Mouse (Mus musculus) inflammation-experienced regulatory T-cells, adult 6 months (primary cell): Measurements from ENCODE around the gene Pqlc3. TPM values are rescaled to one million over a fixed set of nuclear protein-coding genes. Genes with fewer than 3 reads are reported as not detected.
"Not testable (repeated sequence)": the region's sequence is repeated elsewhere in the genome, so short reads cannot be mapped to it uniquely, and the experiment has no call there.

Source experiments
- ATAC-seq: one replicate; pipeline ENCODE4 v1.8.0; 2017
- polyA plus RNA-seq, 3 experiments: library from polyadenylated mRNA; unstranded; fragments of 100-300 nt; shearing (Covaris generic); gene quantifications; one replicate each; pipeline ENCODE4 v1.2.1; 2017

Gene Pqlc3
- 100 to 1,000 TPM in 1 of 3 experiments, 10 to 100 TPM in 2; 57.2 to 116 (median 62.2) TPM for polyA plus RNA-seq

DNA sequence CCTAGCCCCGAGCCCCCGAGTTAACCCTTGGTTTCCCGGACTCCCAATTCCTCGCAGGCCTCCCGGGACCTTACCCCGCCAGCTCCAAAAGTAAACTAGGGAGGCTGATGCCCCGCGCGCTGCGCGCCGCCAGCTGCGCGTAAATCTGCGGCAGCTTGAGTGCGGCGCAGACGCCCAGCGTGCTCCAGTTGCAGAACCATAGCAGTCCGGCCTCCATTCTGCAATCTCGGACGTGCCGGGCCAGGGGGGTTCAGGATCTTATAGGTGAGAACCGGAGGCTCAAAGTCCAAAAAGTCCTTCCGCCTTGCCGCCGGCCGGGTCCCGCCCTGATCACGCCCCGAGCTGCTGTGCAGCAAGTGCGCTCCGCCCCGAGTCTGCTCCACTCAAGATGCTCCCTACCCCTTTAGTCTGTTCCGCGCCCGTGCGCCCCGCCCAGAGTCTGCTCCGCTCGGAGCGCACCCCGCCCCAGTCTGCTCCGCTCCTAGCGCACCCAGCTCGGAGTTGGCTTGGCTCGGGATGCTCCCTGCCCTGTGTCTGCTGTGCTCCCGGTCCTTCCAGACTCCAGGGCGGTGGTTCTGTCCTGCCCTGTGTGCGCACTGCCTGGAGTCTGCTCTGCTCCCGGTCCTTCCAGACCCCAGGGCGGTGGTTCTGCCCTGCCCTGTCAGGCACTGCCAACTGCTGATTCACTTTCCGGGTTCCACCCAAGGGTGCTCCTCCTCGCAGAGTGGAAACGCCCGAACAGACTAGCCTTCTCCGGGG lies at the start of gene Pqlc3:
TSS of gene Pqlc3 (minus strand) at position 670 of the 759 bp plus-strand sequence.
- peak; percentile 99 for ATAC-seq

GRCm38 (mm10) chr12:17049796-17050195 lies 49.6 kb upstream of the Pqlc3 start:
- ATAC-seq: no peak

GRCm38 (mm10) chr12:17048979-17049612 lies 48.9 kb upstream of the Pqlc3 start:
- no peak for ATAC-seq

DNA sequence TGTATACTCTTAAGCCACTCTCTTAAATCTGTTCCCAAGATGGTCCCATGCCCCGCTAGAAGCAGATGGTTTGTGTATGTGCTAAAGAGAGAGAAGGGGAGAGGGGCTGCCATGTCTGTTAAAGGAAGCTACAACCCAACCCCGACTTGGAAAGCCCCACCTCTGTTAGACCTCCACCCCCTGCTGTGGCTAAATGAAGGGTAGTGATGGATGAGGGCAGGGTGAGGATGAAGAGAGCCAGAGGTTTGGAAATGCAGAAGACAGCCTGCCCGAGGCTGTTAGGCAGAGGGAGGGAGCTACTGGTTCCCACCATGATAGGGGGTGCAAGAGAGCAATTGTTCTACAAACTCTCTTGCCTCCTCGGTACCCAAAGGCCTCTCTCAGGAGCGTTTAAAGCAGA lies 43.1 kb upstream of the Pqlc3 start:
- ATAC-seq: no peak

DNA sequence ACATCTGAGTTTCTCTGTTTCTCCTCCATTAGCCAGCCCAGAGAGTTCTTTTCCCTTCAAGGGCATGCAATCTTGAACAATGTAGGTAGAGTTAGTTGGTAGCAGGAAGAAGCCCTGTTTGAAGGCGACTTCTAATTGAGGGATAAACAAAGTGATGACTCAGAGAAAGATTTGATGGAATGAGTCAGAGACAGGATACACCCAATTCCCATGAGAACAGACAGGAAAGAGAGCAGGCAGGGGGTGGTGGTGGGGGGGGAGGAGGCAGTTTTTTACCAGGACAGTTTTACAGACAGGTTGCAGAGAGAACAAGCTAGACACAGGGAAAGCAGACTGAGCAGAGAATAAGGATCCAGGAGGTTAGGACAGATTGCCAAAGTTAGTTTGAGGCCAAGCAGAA lies 40.4 kb upstream of the Pqlc3 start:
- ATAC-seq: no peak

GRCm38 (mm10) chr12:17039415-17039814 lies 39.2 kb upstream of the Pqlc3 start:
- ATAC-seq: no peak

GRCm38 (mm10) chr12:17038246-17038645 lies 38.0 kb upstream of the Pqlc3 start:
- no peak for ATAC-seq

- no peak for ATAC-seq
Measured at GRCm38 (mm10) chr12:17037053-17037610, 36.9 kb upstream of the Pqlc3 start.

GRCm38 (mm10) chr12:17036532-17036931 lies 36.3 kb upstream of the Pqlc3 start:
- ATAC-seq: no peak

GRCm38 (mm10) chr12:17035128-17035527 lies 34.9 kb upstream of the Pqlc3 start:
- no peak for ATAC-seq

DNA sequence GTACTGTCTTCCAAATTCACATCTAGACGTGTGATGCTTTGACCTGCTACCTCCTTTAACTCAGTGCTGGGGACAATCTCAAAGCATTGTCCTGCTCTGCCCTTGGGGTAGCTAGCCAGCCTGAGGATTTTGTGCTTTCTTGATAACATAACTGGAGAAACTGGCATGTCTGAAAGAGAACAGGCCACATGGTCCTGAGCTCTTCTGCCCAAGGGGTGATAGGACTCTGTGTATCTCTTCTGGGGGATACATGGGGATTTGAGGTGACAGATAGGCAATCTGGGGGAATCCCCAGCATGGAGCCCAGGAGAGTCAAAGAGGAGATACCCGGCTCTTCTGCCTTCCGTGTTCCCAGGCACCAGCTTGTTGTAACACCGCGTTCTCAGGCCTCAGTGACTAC lies 34.5 kb upstream of the Pqlc3 start:
- no peak for ATAC-seq

DNA sequence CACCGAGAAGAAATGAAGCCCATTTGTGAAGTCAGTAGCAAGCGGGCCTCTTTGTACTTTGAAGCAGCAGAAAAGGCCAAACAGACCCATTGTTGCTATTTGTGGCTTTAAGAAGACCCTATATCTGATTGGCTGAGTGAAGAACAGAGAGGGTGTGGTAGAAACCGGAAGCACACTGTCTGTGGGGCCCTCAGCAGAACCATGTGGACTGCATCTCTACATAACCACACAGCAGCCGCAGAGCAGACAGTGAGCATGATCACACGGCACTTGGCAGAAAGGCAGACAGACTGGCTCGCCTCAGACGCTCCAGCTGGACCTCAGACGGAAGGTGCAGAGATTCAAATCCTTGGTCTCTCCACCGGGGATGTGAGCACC lies 33.2 kb upstream of the Pqlc3 start:
- ATAC-seq: peak; percentile 76

GRCm38 (mm10) chr12:17032694-17033463 lies 32.7 kb upstream of the Pqlc3 start:
- ATAC-seq: peak; percentile 83

- no peak for ATAC-seq
Measured at GRCm38 (mm10) chr12:17024554-17025110, 24.4 kb upstream of the Pqlc3 start.

- ATAC-seq: peak; percentile 33
Measured at GRCm38 (mm10) chr12:17022145-17022544, 21.9 kb upstream of the Pqlc3 start.

- not testable (repeated sequence) for ATAC-seq
Measured at GRCm38 (mm10) chr12:17021125-17021524, 20.9 kb upstream of the Pqlc3 start.

DNA sequence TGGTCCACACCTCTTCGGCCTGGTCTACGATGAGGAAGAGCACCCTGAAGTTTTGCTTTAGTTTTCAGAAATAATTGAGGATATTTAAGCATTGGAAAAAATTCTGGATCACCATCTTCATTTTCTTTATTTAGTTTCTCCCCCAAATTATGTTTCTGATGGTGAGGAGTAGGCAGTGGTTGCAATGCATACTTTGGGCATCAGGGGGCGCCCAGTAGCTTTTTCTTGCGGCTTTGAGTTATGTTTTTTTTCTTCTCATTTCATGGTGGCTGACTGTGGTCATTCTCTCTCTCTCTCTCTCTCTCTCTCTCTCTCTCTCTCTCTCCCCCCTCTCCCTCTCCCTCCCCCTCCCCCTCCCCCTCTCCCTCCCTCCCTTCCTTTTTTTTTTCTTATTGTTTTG lies 18.3 kb upstream of the Pqlc3 start:
- peak; percentile 71 for ATAC-seq

- no peak for ATAC-seq
Measured at GRCm38 (mm10) chr12:17015711-17016110, 15.5 kb upstream of the Pqlc3 start.

- no peak for ATAC-seq
Measured at GRCm38 (mm10) chr12:17012067-17012899, 12.1 kb upstream of the Pqlc3 start.

- peak; percentile 85 for ATAC-seq
Measured at GRCm38 (mm10) chr12:17011100-17011870, 11.1 kb upstream of the Pqlc3 start, which contains the start of gene 2410004P03Rik. 2410004P03Rik (minus strand) TSS chr12:17011727.

GRCm38 (mm10) chr12:17009466-17009865 lies 9.3 kb upstream of the Pqlc3 start:
- ATAC-seq: no peak
